Mouse (Mus musculus) G1E (cell line): ENCODE data around the gene Lilra6.
"Not testable (repeated sequence)": the region's sequence is repeated elsewhere in the genome, so short reads cannot be mapped to it uniquely, and the experiment has no call there.

Source experiments
- CTCF ChIP-seq: IDR thresholded peaks from 2 replicates; pipeline ENCODE4 v1.5.1; 2012; ENCODE audit warnings: low read depth, low read length, inconsistent platforms, mixed read lengths
- GATA1 ChIP-seq: IDR thresholded peaks from 2 replicates; pipeline ENCODE4 v1.6.1; 2012; ENCODE audit warnings: borderline replicate concordance, low read length, inconsistent platforms, mixed read lengths
- GATA2 ChIP-seq: IDR thresholded peaks from 2 replicates; pipeline ENCODE4 v1.6.1; 2012; ENCODE audit warnings: low read depth, low read length, inconsistent platforms, borderline replicate concordance
- POLR2AphosphoS5 ChIP-seq: IDR thresholded peaks from 2 replicates; pipeline ENCODE4 v1.6.1; 2012; ENCODE audit warnings: low read depth, low read length, inconsistent platforms; ENCODE audit not compliant: insufficient replicate concordance
- TAL1 ChIP-seq: conservative IDR thresholded peaks from 2 replicates; pipeline ENCODE4 v1.6.1; 2012; ENCODE audit warnings: low read depth, low read length, inconsistent platforms, mixed read lengths

DNA sequence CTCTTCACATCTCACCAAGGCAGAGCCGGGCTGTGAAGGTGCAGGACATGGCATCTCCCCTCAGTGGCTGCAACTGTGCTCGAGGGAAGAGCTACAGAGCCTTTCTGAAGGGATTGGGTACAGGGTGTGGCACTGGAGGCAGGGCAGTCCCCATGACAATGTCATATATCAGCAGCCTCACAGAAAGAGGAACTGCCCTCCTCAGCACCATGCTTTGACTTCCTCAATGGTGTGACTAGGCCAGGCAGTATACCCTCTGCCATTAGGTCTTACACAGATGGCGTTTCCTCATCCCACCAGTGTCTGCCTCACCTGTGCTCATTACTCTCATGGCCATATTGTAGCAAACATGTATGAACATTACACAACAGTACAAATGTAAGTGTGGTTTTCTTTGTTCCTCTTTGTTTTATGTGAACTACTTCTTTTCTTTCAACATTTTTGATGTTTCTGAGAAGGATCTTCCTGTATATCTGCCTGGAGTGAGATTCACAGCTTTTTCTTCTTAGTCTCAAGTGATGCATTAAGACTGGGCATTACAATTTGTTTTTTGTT lies 17.2 kb downstream of the Lilra6 start, which contains the start of gene Gm14548:
- TF ChIP-seq CTCF, TAL1, POLR2AphosphoS5, GATA1, GATA2: not testable (repeated sequence)
